Mouse (Mus musculus) layer of hippocampus, adult 2 months (tissue): ENCODE results near the gene Teddm3. TPM values are rescaled to one million over a fixed set of nuclear protein-coding genes. Genes with fewer than 3 reads are reported as not detected.
"Not testable (repeated sequence)": the region's sequence is repeated elsewhere in the genome, so short reads cannot be mapped to it uniquely, and the experiment has no call there.

ENCODE experiments used
- DNase-seq, 2 experiments: peaks; one replicate each; pipeline ENCODE4 v3.0.0; 2022; ENCODE audit warnings: low spot score in 2 of 2
- H3K27ac ChIP-seq: fragments of 200-600 bp; 2 replicates; pipeline ENCODE4 v1.8.1; 2022
- H3K4me3 ChIP-seq: fragments of 200-600 bp; 2 replicates; pipeline ENCODE4 v1.8.1; 2022; ENCODE audit warnings: mild to moderate bottlenecking
- CTCF ChIP-seq: fragments of 200-600 bp; conservative IDR thresholded peaks from 2 replicates; pipeline ENCODE4 v1.8.1; 2022; ENCODE audit warnings: antibody characterized with exemption, mild to moderate bottlenecking, moderate library complexity
- long read RNA-seq, 2 experiments: library from polyadenylated mRNA; stranded (forward); transcript quantifications; one replicate each; pipeline ENCODE4 v2.0.0; 2021; ENCODE audit warnings: borderline mapping rate in 2 of 2
- total RNA-seq, 2 experiments: library from RNA; stranded (reverse); gene quantifications; 2 replicates each; pipeline ENCODE4 v1.2.3; 2021

Teddm3 gene
- under 1 TPM; 0.64 to 0.98 TPM for total RNA-seq
- long read RNA-seq, experiment 1 = 0 reads
- long read RNA-seq, experiment 2 = 0 reads

DNA sequence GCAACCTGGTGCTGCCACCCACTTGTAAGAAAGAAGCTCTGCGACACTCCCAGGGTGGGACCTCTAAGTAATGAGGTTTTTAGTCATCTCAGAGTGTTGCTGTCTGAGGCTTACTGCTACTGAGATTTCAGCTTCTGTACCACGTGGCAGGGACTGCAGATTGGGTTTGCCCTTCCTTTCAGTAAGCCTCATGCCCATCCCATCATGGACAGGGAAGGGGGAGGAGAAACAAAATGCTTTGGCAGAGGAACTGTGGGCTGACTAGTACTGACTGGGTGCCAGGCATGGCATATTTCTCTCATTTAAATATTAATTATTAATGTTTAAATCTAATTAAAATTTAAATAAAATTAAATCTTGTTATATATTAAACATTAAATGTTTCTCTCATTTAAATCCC, at the start of gene Teddm3:
Gene Teddm3 (minus strand): TSS at position 101 of the 400 bp plus-strand sequence.
- H3K27ac ChIP-seq, DNase-seq, H3K4me3 ChIP-seq: not testable (repeated sequence)

DNA sequence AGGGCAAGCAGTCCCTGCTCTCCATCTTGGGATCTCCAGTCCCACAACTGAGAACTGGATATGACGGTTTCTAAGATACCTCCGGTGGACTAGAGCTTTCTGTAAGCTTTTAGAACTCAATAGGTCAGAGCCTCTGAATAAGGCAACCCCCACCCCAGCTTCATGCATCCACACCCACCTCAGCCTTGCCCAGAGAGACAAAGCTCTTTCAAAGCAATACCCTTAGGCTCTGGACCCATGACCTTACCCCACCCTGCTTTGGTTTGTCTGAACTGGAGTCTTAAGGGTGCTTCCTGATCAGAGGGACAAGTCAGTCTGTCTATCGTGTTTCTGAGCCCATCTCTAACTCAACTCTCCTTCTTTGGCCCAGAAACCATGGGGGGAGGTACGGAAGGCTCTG, 48.9 kb upstream of the Teddm3 start:
- Histone ChIP-seq H3K27ac (no peak overlapping the region), H3K4me3 (no peak overlapping the region)
- TF ChIP-seq CTCF = no peak
- no peak for DNase-seq

DNA sequence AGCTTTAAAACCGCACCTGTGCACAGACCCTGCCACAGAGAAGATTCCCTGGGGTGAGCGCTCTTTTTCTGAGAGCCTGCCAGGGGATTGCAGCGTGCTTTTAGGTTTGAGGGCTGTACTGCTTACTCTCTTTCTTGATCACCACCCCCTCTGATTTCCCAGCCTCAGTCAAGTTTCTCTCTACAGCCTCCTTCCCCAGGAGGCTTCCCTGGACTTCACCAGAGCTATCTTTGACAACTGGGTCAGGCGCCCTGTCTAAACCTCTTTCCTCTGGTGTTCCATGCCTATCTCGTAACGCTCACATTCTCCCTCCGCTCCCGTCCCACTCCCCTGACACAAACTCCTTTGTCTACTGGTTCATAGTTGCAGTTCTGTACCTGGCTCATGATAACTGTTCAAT, 45.6 kb upstream of the Teddm3 start:
- TF ChIP-seq CTCF = no peak
- no peak overlapping the region for H3K4me3 ChIP-seq
- no peak overlapping the region for H3K27ac ChIP-seq
- no peak for DNase-seq

DNA sequence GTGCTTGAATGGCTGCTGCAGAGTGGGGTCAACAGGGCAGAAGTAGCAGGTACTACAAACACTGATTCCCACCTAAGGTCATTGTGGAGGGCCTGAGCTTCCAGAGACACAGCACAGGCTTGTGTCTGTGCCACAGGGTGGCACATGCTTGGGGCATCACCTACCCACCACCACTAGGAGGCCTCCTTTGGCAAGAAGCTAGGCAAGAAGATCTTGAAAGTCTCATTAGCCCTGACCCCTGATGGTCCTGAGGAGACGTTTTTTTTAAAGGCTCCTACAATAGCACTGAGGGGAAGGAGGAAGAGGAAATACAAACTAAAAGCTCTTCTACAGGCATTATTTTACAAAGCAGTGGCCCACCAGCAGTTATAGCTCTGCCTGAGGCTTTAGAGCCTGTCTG, 44.7 kb upstream of the Teddm3 start:
- TF ChIP-seq CTCF = peak; percentile 67
- Histone ChIP-seq H3K4me3 (no peak overlapping the region), H3K27ac (no peak overlapping the region)
- DNase-seq = no peak

DNA sequence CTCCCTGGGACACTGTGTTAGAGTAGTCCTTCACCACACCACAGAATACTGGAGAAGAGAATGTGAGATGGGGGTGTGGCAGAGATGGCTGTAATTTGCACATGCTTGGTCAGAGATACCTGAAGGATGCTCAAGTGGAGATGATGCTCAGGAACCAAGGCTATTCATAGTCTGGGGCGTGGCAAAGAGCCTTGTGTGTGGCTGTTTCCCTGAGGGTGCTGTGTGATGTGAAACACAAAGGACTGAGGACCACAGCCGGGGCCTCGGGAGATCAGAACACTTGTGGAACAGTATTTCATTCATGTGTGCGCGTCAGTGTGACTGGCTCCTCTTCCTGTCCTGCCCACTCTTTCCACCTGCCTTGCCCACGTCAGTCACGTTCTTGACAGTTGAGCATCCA, 44.2 kb upstream of the Teddm3 start:
- Histone ChIP-seq H3K27ac (no peak overlapping the region), H3K4me3 (no peak overlapping the region)
- no peak for TF ChIP-seq CTCF
- no peak for DNase-seq

DNA sequence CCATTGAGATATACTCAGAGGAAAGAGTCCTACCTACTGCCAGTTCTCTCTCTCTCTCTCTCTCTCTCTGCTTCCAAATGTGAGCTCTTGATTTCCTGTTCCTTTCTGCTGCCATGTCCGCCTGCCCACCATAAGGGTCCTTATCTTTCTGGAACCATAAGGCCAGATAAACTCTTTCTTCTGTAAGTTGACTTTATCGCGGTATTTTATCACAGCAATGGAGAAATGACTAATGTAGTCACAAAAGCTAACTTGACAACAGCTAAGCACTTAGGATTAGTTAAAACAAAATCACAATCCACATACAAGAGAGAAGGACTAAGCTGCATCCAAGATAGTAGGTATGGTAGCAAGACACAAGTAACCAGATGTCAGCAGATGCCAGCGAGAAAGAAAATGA, 43.7 kb upstream of the Teddm3 start:
- no peak for TF ChIP-seq CTCF
- DNase-seq = no peak
- H3K27ac ChIP-seq = no peak overlapping the region
- H3K4me3 ChIP-seq = no peak overlapping the region

DNA sequence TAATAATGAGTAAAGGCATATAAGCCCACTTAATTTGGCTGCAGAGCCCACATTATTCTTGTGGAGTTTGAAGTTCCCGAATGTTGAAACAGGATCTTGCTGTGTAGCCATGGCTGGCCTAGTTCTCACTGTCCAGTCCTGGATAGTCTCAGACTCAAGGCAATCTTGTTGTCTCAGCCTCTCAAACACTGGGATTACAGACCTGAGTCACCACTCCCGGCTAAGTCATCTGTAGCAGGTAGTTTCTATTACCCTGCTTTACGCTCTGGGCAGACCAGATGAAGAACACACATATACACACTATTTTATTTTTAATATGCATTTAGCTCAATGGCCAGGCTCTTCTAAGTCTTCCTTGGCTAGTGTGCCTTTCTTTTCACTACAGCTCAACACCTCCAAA, 42.8 kb upstream of the Teddm3 start:
- H3K27ac ChIP-seq = no peak overlapping the region
- no peak for DNase-seq
- H3K4me3 ChIP-seq = no peak overlapping the region
- no peak for TF ChIP-seq CTCF

DNA sequence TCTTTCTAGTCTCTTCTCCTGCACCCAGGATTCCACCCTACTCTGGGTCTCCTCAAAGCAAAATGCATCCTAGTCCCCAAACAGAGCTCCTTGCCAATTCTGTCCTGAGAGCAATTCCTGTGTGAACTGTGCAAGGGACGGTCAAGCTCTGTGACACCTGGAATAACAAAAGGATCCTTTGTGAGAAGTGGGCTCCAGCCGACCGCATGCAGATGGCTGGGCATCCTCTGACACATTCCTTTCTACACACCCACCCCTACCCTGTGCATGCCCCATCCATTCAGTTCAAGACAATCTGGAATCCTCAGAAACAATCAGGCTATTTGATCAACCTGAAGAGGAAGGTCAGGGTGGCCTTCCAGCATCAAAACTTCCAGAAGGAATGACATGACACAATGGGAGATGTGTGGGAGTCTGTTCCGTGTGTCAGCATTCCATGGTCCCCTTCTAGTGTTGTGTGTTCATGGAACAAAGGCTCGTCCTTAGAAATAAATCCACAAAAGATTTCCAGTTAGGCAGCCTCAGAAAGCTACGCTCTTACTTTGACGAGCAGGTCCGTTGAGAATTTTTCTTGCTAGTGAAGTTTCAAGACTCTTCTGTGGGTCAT, 41.6 kb upstream of the Teddm3 start:
- TF ChIP-seq CTCF = no peak
- no peak overlapping the region for H3K4me3 ChIP-seq
- no peak overlapping the region for H3K27ac ChIP-seq
- peak in 1 of 2 experiments; percentile 4 for DNase-seq

DNA sequence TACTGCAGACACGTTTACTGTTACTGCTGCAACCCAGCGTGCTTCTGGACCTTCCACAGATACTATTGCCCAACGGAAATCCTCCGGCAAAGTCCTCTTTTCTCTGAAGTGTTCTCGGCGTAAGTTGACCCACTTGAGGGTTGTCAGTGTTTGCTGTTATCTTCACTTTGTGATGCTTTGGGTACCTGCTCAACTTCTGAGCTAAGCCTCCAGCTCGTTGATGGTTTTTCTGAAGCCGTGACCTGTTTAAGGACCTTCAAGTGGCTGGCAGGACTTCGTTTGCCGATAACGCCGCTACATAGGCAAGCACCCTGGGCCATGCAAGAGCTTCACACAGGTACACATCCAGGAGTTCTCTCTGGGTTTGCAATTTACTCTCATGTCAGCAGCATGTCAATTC, 40.4 kb upstream of the Teddm3 start:
- no peak for TF ChIP-seq CTCF
- Histone ChIP-seq H3K4me3 (no peak overlapping the region), H3K27ac (no peak overlapping the region)
- DNase-seq = peak in 1 of 2 experiments; percentile 9

DNA sequence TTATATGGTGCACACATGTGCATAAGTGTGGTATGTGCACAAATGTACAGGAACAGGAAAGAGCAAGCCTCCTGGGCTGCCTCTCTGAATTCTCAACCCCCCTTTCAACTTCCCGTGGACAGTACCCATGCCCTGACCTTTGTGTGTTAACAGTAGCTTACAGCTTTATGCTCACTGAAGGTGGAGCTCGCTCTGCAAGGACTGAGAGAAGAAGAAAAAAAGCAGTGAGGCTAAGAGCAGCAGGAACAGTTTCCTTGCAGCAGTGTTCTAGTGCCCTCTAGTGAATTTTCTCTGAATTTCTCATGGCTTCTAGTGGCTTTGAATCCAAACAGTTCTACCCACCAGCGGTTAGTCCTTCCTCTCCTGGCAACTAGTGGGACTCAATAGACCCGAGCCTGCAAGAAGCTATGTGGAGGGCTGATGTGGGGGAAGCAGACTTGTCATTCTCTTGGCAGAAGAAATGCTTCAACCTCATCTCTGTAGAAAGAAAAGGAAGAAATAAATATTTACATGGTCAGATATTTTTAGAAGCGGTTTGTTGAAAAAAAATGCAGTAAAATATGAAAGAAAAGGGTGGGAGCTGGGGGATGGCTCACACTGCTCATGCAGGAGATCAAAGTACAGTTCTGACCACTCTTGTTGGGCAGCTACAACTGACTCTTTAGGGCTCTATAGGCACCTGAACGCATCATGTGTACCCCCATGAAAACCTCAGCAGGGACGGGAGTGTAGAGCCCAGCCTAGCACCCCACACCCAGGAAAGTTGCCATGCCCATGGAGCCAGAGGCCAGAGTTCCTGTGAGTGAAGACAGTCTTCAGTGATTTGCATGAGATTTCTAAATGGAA, 38.9 kb upstream of the Teddm3 start:
- peak; percentile 98 for TF ChIP-seq CTCF
- no peak overlapping the region for H3K27ac ChIP-seq
- DNase-seq = peak; percentile 69 to 79
- H3K4me3 ChIP-seq = no peak overlapping the region

DNA sequence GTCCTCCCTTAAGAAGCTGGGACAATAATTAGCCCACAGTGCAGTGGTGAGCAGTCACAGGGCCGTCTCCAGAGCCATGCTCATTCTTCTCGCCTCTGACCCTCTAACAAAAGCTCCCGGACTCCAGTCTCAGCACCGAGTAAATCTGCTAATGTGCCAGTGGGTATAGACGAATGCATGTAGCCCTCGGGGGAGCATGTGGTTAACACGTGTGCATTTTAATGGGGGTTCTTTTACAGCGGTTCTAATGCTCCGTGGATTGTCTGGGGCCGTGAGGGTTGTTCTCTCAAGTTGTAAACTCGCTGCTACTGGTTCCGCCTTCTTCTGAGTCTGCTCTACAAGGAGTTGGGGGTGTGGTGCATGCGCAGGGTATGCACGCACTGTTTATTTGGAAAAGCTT, 37.8 kb upstream of the Teddm3 start:
- peak in 1 of 2 experiments; percentile 4 for DNase-seq
- no peak overlapping the region for H3K27ac ChIP-seq
- H3K4me3 ChIP-seq = no peak overlapping the region
- TF ChIP-seq CTCF = no peak

DNA sequence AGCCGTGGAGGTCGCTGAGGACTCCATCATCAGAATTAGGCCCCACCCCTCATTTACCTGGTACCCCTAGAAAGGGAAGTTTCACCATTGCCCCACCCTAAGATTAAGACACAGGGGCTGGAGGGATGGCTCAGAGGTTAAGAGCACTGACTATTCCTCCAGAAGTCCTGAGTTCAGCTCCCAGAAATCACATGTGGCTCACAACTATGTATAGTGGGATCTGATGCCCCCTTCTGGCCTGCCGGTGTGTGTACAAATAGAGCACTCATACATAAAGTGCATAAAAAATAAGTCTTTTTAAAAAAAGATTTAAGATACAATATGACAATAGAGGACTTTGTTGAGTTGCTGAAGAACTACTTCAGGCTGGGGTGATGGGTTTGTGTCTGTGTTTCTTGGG, 34.5 kb upstream of the Teddm3 start:
- no peak overlapping the region for H3K4me3 ChIP-seq
- no peak for DNase-seq
- TF ChIP-seq CTCF = peak; percentile 63
- peak overlapping the region; percentile 84; the same call in 1 of the 2 replicates for H3K27ac ChIP-seq

DNA sequence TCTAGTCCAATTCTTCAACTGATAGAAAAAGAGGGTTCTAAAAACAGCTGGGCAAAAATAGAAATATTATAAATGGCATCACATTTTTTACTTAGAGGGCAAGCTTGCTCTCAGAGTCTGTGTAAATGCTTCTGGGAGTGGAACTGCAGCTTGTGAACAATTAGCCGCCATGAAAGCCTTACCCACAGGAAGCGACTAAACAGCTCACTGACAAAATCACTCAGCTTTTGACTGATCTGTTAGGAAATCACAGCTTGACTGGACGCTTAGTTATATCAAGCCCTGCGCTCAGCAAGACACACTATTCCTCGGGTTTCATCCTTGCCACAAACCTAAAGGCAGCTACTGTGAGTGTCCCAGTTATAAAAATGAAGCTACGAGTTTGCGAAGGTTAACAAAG, 33.8 kb upstream of the Teddm3 start:
- Histone ChIP-seq H3K4me3 (no peak overlapping the region), H3K27ac (peak overlapping the region; percentile 84)
- no peak for DNase-seq
- no peak for TF ChIP-seq CTCF

DNA sequence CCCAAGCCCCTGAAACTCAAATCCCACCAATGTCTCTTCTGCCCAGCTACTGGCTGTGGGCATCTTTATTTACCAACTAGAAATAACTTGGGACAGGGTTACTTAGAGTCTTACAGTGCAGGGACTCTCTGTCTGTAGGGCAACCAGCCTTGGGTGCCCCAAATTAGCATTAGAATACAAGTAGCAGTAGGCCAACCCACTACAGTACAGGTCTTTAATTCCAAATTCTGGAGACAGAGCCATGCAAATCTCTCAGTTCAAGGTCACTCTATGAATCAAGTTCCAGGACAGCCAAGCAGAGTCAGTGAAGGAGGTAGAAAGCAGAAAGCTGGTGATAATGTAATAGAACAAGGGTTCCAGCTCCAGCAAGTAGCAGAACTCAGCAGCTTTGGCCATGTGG, 30.9 kb upstream of the Teddm3 start:
- no peak for TF ChIP-seq CTCF
- Histone ChIP-seq H3K27ac (no peak overlapping the region), H3K4me3 (no peak overlapping the region)
- DNase-seq = no peak
